Mouse (Mus musculus): ENCODE data around the gene 1700020A23Rik. TPM values are rescaled to one million over a fixed set of nuclear protein-coding genes. Genes with fewer than 3 reads are reported as not detected.
A peak's percentile ranks its signal among the peaks of the same experiment; 100 is the strongest.

1700020A23Rik gene
- total and polyA plus RNA-seq, 3 experiments = not detected

DNA sequence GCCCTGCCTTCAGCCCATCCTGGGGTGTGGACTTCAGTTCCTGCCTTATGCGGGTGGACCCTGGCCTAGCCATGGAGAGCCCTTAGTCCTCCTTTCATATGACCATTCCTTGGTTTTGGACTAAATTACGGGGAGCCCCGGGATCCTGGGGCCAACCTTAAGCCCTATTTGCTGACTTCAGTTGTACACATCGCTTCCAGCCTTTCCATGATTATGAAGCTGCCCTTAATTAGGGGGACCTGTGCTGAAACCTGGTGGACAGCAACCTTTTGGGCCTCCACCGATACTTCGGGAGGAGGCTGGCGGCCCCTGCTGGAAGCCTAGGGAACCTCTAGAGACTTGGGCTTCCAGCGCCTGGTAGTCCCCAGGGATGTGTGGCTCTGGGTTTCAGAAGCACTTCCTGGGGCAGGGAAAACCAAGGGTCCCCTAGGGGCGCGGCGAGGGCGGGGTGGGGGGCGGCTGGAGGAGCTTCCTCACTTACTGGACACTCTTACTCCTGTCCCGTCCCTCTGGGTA is 42.5 kb upstream of the 1700020A23Rik start:
- TF ChIP-seq GABPA (IDR thresholded peaks at IDR 0.05; ENCODE audit: low read depth, low read length) = no peak
- TF ChIP-seq SMC3 (IDR thresholded peaks at IDR 0.05; ENCODE audit: low read depth, low read length) = peak; percentile 90
- no peak for TF ChIP-seq TAL1 (IDR thresholded peaks at IDR 0.05; ENCODE audit: low read length)
- TF ChIP-seq TCF12 (IDR thresholded peaks at IDR 0.05; ENCODE audit: low read depth, low read length) = no peak
- TF ChIP-seq ZC3H11A (IDR thresholded peaks at IDR 0.05; ENCODE audit: low read depth, low read length) = peak; percentile 87
- peak; percentile 86 for TF ChIP-seq RAD21 (IDR thresholded peaks at IDR 0.05; ENCODE audit: low read depth, low read length)
- peak; percentile 48 to 89 (median 86); a peak in 5 of 6 replicates for TF ChIP-seq CTCF (IDR thresholded peaks at IDR 0.05 in 2 of 3, conservative IDR thresholded peaks at IDR 0.05 in 1 of 3; ENCODE audit: control insufficient read depth in 1 of 3, insufficient read depth in 1 of 3, low read depth in 2 of 3, low read length in 3 of 3, poor library complexity in 1 of 3, severe bottlenecking in 1 of 3)
- no peak overlapping the region for H3K27ac ChIP-seq (ENCODE audit: control insufficient read depth, low read depth, low read length)
- H3K27me3 ChIP-seq (ENCODE audit: control insufficient read depth in 1 of 2, insufficient read depth in 2 of 2, low read length in 2 of 2) = no peaks in the 10 kb centered on the region
- H3K9me3 ChIP-seq (replicated peaks; ENCODE audit: insufficient read depth, low read length) = no peaks in the 10 kb centered on the region
- peaks cover 0 to 5% of the 10 kb centered on the region in 2 experiments; a peak in 2 of 4 replicates for H3K4me1 ChIP-seq (ENCODE audit: control insufficient read depth in 1 of 2, insufficient read depth in 2 of 2, low read length in 2 of 2)
- DNase-seq (ENCODE audit: low read depth, low spot score) = peak; percentile 65
- no peak overlapping the region for H3K4me3 ChIP-seq (ENCODE audit: control insufficient read depth in 1 of 2, insufficient read depth in 1 of 2, low read depth in 2 of 2, low read length in 2 of 2)
- no peaks in the 10 kb centered on the region for H3K79me2 ChIP-seq (ENCODE audit: control insufficient read depth, insufficient read depth, low read length, poor library complexity)
- peaks cover 0 to 6% of the 10 kb centered on the region in 2 experiments; a peak in 2 of 4 replicates for H3K36me3 ChIP-seq (ENCODE audit: control insufficient read depth in 1 of 2, insufficient read depth in 2 of 2, low read length in 2 of 2)
- no peak overlapping the region for H3K9ac ChIP-seq (ENCODE audit: control insufficient read depth, low read depth, low read length, poor library complexity, severe bottlenecking)

DNA sequence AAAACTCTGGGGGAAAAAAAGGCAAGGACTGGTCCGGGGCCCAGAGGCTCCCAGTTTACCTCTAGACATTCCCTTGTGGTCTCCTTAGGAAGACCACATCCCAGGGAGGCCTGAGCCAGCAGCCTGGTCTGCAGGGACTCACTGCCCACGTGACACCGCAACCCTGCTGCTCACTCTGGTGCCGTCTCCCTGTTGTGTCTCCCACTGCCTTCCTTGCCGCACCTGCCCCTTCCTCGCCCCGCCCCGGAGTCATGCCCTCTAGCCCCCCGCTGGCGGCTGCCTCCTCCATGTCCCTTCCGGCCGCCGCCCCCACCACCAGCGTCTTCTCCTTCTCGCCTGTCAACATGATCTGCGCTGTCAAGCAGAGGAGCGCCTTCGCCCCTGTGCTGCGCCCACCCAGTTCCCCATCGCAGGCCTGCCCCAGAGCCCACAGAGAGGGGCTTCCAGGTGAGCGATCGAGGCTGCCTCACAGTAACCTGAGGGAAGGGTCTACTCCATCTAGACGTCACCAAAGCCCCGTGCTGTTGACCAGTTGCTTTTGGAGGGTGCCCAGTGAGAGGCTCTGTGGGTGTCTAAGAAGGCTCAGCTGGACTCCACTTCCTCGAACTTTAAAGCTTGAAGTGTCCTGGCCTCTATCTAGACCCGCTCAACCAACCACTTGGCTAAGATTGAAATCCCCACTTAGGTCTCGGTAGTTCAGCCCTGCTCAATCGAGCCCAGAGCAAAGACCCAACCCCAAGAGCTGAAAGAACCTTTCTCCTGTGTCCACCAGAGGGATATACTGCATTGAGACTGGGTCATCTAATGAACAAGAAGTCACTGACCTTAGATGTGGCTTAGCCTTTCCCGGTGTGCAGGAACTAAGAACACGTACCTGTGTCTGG is 39.6 kb upstream of the 1700020A23Rik start:
- Histone ChIP-seq H3K27ac (ENCODE audit: control insufficient read depth, low read depth, low read length) (no peak overlapping the region), H3K9me3 (replicated peaks; ENCODE audit: insufficient read depth, low read length) (no peaks in the 10 kb centered on the region), H3K79me2 (ENCODE audit: control insufficient read depth, insufficient read depth, low read length, poor library complexity) (no peaks in the 10 kb centered on the region), H3K4me1 (ENCODE audit: control insufficient read depth in 1 of 2, insufficient read depth in 2 of 2, low read length in 2 of 2) (no peaks in the 10 kb centered on the region), H3K9ac (ENCODE audit: control insufficient read depth, low read depth, low read length, poor library complexity, severe bottlenecking) (no peak overlapping the region), H3K27me3 (ENCODE audit: control insufficient read depth in 1 of 2, insufficient read depth in 2 of 2, low read length in 2 of 2) (no peaks in the 10 kb centered on the region), H3K36me3 (ENCODE audit: control insufficient read depth in 1 of 2, insufficient read depth in 2 of 2, low read length in 2 of 2) (no peaks in the 10 kb centered on the region), H3K4me3 (ENCODE audit: control insufficient read depth in 1 of 2, insufficient read depth in 1 of 2, low read depth in 2 of 2, low read length in 2 of 2) (no peak overlapping the region)
- no peak for DNase-seq (ENCODE audit: low read depth, low spot score)
- TF ChIP-seq TAL1 (IDR thresholded peaks at IDR 0.05; ENCODE audit: low read length) (no peak), ZNF384 (IDR thresholded peaks at IDR 0.05; ENCODE audit: low read depth, low read length) (no peak), ELF1 (IDR thresholded peaks at IDR 0.05; ENCODE audit: low read depth, low read length) (no peak), GABPA (IDR thresholded peaks at IDR 0.05; ENCODE audit: low read depth, low read length) (no peak), E2F4 (IDR thresholded peaks at IDR 0.05; ENCODE audit: borderline replicate concordance, low read depth, low read length) (no peak), MXI1 (IDR thresholded peaks at IDR 0.05; ENCODE audit: low read depth, low read length) (no peak), CTCF (IDR thresholded peaks at IDR 0.05 in 2 of 3, conservative IDR thresholded peaks at IDR 0.05 in 1 of 3; ENCODE audit: control insufficient read depth in 1 of 3, insufficient read depth in 1 of 3, low read depth in 2 of 3, low read length in 3 of 3, poor library complexity in 1 of 3, severe bottlenecking in 1 of 3) (no peak; a peak in 1 of 6 replicates), GATA1 (IDR thresholded peaks at IDR 0.05; ENCODE audit: low read depth, low read length) (no peak), MAFK (IDR thresholded peaks at IDR 0.05; ENCODE audit: borderline replicate concordance, low read depth, low read length) (no peak), SMC3 (IDR thresholded peaks at IDR 0.05; ENCODE audit: low read depth, low read length) (no peak), CHD2 (IDR thresholded peaks at IDR 0.05; ENCODE audit: low read length) (no peak), POLR2AphosphoS5 (IDR thresholded peaks at IDR 0.05; ENCODE audit: borderline replicate concordance, low read depth, low read length) (no peak), MYB (IDR thresholded peaks at IDR 0.05; ENCODE audit: low read depth, low read length) (no peak), ZC3H11A (IDR thresholded peaks at IDR 0.05; ENCODE audit: low read depth, low read length) (no peak), USF1 (IDR thresholded peaks at IDR 0.05; ENCODE audit: low read depth, low read length) (no peak)

Data from MEL (cell line).